Mouse (Mus musculus) induced T-regulatory cell, adult 2 months (primary cell): ENCODE data around the gene Ccdc91.

Experiments used
- DNase-seq: peaks from one replicate; pipeline ENCODE4 v3.0.0-alpha.2; 2012; ENCODE audit warnings: low read depth

Ccdc91 gene

GRCm38 (mm10) chr6:147475727-147476613, at the start of gene Ccdc91:
Gene Ccdc91, plus strand, starts transcription at chr6:147475828.
- peak; percentile 89 for DNase-seq

GRCm38 (mm10) chr6:147426927-147427487, 48.6 kb upstream of the Ccdc91 start:
- no peak for DNase-seq

GRCm38 (mm10) chr6:147455775-147456174, 19.9 kb upstream of the Ccdc91 start:
- DNase-seq = no peak

- no peak for DNase-seq
These were observed 16.9 kb upstream of the Ccdc91 start for GRCm38 (mm10) chr6:147458637-147459301.

DNA sequence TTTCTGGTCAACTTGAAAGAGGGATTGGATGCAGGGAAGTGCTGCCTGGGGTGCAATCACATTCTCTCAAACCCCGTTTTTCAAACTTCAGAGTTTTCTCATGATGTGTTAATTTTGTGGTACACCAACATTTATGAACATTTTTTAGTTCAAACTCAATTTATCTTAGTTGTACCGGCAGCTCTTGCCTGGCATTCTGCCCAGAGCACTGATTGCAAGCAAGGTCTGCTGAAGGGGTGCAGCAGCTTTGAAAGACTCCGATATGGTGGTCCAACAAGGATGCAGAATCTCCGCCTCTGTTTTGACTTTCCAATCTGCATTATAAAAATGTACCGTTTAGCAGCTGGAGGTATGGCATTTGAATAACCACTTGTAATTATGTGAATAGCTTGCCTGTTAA, 5.6 kb upstream of the Ccdc91 start:
- DNase-seq = no peak

- DNase-seq = no peak
These were observed 5.5 kb downstream of the Ccdc91 start for GRCm38 (mm10) chr6:147481141-147481540.

GRCm38 (mm10) chr6:147490120-147490519, 14.5 kb downstream of the Ccdc91 start:
- no peak for DNase-seq

DNA sequence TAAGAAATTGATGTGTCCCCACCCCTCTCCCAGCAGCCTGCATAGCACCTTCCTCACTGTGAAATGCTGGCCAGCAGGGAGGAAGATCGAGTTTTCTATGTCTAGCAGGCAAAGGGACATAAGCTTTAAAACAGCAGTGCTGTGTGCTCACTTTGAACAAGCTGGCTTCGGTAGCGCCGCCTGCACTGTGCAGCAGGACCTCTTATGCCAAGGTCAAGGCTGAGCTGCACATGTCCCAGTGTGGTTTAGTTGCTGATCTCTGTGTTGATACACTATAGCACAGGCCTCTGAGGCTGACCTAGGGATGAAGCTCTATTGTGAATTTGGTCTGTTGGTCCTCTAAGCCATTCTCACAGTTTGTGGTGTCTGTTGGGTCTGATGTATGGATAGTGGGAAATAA, 16.9 kb downstream of the Ccdc91 start:
- DNase-seq = no peak

- no peak for DNase-seq
These were observed 25.8 kb downstream of the Ccdc91 start for GRCm38 (mm10) chr6:147501439-147501838.

DNA sequence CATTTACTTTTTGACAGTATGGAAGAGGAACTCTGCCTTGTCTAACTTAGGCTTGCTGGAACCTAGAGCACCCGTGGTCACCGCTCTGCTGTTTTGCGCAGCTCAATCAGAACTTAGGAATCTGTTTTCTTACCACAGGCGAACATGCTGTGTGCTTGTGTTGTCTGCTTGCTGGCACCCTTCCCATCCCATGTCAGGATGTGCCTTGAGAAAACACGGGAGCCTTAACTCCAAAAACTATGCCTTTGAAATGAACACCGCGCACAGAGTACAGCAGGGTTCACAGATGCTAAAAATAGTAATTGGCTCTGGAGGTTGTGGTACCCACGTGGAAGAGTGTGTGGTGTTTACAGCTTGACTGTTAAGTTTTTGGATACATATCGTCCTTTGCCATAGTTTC, 30.4 kb downstream of the Ccdc91 start:
- DNase-seq = no peak

DNA sequence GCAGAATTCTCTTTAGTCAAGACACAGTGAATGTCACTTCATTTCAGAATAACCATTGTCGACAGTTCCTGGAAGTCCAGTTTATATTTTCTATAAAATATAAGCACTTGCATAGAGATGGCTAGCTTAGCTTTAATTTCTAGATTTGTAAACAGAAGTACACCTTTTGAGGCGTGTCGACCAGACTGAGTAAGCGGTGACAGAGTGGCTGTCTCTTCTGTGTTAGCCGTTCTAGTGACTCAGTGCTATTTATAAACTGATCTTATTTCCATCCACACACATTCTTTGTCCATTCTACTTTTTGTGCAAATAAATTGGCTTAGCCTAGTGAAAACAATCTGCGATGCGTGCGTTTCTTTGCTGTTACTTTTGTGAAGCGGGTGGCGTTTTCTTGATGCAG, 30.9 kb downstream of the Ccdc91 start:
- DNase-seq = no peak

DNA sequence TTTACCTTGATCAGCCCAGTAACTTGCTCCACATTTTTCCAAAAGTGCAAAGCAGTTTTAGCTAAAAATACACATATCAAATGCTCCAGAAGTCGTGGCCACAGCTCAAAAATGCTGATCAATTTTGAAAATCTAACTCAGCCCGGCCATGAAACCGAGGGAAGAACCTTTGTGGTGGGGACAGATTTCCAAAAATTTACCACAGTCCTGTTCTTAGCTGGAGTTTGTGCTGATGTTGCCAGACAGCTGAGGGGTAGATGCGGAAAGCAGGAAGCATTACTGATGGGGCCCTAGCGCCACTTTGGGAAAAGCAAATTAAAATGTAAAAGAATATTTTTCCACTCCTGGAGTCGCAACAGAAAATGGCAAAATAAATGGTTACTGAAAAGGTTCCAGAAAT, 31.6 kb downstream of the Ccdc91 start:
- no peak for DNase-seq

- DNase-seq = no peak
These were observed 34.9 kb downstream of the Ccdc91 start for GRCm38 (mm10) chr6:147510516-147510915.

DNA sequence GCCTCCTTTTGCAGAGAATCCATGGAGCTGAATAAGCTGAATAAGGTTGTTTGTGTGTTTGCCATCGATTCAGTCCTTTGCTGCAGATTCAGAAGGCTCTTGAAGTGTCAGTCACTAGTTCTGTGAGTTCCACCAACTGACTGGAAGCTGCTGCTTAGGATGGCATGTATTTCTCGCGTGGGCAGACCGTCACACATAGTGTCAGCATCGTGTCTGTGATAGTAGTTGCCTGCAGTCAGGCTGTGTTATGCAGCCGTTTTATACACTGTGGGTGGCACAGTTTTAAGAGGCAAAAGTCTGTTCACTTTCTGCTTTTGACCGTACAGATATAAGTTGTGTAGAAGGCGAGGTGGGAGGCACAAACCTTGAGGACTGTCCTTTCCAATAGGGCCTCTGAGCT, 42.3 kb downstream of the Ccdc91 start:
- no peak for DNase-seq

DNA sequence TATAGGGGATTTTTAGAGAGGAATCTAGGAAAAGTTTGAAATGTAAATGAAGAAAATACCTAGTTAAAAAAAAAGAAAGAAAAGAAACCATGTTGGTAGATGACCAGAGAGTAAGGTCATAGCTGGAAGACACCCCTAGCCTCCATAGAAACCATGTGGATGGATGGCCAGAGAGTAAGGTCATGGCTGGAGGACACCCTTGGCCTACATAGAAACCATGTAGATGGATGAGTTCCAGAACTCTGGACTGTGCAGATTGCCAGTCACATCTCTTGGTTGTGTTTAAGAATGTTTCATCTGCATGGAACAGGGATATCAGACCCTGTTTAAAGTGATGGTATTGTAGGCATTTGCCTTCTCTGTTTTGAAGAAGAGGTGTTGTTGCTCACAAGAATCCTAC, 49.6 kb downstream of the Ccdc91 start:
- DNase-seq = no peak

DNA sequence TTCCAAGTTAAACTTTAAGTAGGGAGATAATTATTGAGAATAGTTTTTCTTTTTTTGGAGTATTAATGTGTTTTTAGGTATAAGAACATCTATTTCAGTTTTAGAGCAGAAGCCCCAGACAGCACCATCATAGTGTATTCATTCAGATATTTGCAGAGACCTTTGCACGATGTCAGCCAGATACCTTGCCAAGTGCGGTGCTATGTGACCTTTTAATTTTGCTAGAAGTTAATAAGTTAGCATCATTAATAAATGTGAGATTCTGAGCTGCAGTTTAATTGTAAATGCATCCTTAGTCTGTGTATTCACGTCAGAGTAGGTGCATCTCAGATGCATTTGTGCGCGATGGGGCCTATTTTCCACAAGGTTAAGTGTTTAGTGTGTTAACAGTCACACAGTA, 59.3 kb downstream of the Ccdc91 start:
- DNase-seq = no peak

DNA sequence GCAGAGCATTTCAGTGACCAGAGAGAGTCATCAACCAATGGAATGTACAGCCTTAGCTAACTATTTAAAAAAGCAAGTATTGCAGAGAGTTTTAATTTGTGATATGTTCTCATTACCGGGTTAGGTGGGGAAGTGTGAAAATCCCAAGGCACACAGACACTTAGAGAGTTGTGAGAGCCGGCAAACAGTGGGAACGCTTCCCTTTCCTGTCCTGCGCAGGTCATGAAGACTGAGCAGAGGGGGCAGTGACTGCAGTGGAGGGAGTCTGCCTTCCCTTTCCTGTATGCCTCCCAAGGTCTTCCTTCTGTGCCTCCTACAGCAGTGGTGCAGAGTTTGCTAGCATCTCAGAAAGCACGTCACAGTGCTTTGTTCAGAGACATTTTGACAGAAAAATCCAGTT, 62.6 kb downstream of the Ccdc91 start:
- no peak for DNase-seq

DNA sequence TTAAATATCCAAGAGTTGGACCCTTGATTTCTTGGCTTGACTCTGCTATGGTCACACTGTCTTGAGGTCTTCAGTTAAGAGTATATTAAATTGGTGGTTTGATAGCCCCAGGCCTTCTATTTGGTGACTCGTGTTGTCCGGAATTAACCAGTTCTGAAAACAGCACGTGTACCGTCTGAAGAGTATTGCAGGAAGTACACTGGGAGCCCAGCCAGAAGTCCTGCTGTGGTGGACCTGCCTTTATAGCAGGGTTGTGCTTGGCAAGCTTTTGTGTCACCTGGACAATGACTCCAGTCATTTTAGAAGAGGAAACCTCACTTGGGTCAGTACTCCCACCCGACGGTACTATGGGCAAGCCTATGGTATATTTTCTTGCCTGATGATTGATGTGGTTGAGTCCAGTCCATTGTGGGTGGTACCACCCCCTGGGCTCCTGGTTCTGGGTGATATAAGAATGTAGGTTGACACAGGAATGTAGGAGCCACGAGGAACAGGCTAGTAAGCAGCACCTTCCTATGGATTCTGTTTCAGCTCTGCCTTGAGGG, 63.5 kb downstream of the Ccdc91 start:
- DNase-seq = no peak

DNA sequence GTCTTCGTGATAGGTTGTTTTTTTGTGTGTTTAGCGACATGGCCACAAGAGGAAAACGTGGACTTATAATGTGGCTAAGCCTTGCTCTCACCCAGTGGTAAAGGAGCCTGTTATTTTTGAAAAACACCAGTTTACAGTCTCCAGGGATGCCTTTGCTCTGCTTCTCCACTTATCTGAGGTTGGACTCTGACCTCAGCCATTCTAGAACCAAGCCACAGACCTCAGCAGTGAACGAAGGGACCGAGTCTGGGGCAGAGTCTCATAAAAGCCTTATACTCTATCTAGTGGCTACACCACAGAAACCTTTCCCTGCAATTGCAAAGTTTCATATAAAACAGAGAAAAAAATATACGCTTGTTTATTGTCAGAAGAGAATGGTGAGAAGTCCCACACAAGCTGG, 65.3 kb downstream of the Ccdc91 start:
- DNase-seq = no peak

DNA sequence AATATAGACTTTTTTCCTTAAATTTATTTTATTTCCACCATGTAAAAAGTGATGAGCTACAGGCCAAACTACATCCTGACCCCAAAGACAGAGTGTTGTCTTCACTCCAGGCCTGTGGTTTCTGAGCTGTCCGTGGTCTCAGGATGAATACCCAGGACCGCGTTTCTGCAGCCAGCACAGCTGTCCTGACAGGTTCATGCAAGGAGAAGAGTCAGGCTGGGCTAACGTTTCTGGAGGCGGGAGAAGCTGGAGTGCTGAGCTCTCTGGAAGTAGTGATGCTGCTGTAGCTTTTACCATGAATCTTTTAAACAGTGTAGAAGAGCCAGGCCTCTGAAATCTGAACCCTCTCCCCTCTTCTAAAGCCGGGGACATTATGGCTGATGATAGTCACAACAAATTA, 80.0 kb downstream of the Ccdc91 start:
- DNase-seq = no peak

DNA sequence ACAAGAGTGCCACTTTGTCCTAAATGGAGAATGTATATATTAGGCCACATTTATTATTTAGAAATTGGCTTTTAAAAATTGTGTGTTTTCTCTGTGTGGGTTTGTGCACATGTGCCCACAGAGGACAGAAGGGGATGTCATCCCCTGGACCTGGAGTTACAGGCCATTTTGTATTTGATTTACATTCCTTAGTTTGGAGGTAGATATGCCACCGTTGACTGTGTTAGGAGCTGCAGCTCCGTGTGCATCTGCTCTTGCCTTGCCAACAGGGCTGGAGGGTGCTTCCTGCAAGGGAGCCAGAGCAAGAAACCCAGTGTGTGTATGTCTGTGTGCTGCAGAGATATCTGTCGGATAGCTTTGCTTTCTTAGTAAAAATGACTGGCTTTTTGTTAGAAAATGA, 83.7 kb downstream of the Ccdc91 start:
- DNase-seq = no peak

DNA sequence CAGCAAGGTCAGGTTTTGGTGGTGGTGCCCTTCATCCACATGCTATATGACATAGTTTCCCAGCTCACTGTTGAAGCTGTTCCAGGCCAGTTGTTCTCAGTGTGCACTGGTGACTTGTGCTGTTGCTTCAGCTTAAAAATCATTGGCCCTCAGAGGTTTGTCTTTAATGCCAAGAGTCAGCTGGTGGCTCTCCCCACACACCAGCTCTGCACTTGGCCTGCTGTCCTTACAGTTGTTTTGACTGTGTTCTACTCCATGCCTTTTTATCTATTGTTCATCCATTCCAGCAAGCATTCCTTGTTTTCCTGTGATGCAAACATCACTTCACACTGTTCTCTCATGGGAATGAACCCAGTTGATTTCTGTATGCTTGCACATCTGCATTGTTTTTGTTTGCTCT, 84.8 kb downstream of the Ccdc91 start:
- DNase-seq = no peak

DNA sequence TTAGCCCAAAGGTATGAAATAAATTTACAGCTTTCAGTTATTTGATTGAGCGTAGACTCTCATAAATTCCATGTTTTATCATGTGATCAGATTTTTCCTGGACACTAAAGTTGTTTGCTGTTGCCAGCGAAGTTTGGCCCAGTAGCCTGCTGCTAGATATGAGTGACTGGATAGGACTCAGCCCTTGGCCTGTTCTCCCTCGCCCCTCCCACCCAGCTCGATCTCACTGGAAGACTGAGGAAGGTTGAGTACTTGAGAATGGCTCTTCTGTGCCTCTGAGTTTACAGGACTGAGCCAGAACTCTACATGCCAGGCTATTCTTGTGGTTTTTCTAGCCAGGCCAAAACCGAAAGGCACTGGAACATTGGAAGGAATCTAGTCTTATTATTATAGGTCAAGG, 93.6 kb downstream of the Ccdc91 start:
- DNase-seq = no peak
